Mouse (Mus musculus) splenic B cell, adult 2 months (primary cell): ENCODE measurements around the gene Crebbp.

Experiments used
- DNase-seq: peaks from one replicate; pipeline ENCODE4 v3.0.0-alpha.2; 2011; ENCODE audit warnings: low read depth, low spot score
- H3K27me3 ChIP-seq: 2 replicates; pipeline ENCODE4 v1.6.1; 2012; ENCODE audit warnings: mild to moderate bottlenecking, low read length, moderate library complexity, mixed read lengths; ENCODE audit not compliant: control insufficient read depth, poor library complexity, insufficient read depth, severe bottlenecking
- H3K36me3 ChIP-seq: 2 replicates; pipeline ENCODE4 v1.6.1; 2012; ENCODE audit warnings: mild to moderate bottlenecking, low read length, moderate library complexity, mixed read lengths; ENCODE audit not compliant: control insufficient read depth, poor library complexity, insufficient read depth, severe bottlenecking

The Crebbp gene

GRCm38 (mm10) chr16:4044093-4044492 is 169.7 kb downstream of the Crebbp start:
- DNase-seq = no peak
- H3K36me3 ChIP-seq = peaks cover 19% of the 10 kb centered on the region
- H3K27me3 ChIP-seq = no peaks in the 10 kb centered on the region

- no peak for DNase-seq
- no peaks in the 10 kb centered on the region for H3K27me3 ChIP-seq
- H3K36me3 ChIP-seq = peaks cover 10% of the 10 kb centered on the region
Measured at GRCm38 (mm10) chr16:4041646-4042045, 172.2 kb downstream of the Crebbp start.

GRCm38 (mm10) chr16:4040206-4040605 is 173.6 kb downstream of the Crebbp start:
- DNase-seq = no peak
- H3K36me3 ChIP-seq = peaks cover 10% of the 10 kb centered on the region; the same call in 1 of the 2 replicates
- H3K27me3 ChIP-seq = no peaks in the 10 kb centered on the region

GRCm38 (mm10) chr16:4037690-4038089 is 176.1 kb downstream of the Crebbp start:
- no peak for DNase-seq
- Histone ChIP-seq H3K27me3 (no peaks in the 10 kb centered on the region), H3K36me3 (peaks cover 2% of the 10 kb centered on the region; the same call in 1 of the 2 replicates)

- H3K36me3 ChIP-seq = peaks cover 2% of the 10 kb centered on the region; the same call in 1 of the 2 replicates
- no peak for DNase-seq
- H3K27me3 ChIP-seq = no peaks in the 10 kb centered on the region
Measured at GRCm38 (mm10) chr16:4036807-4037206, 177.0 kb downstream of the Crebbp start, which contains the start of gene Dnase1. Gene Dnase1 (plus strand): TSS chr16:4036942.

- DNase-seq = peak; percentile 43
Measured at GRCm38 (mm10) chr16:4035575-4035974, 178.2 kb downstream of the Crebbp start.

GRCm38 (mm10) chr16:4034476-4034875 is 179.3 kb downstream of the Crebbp start:
- Histone ChIP-seq H3K36me3 (peaks cover 2% of the 10 kb centered on the region; the same call in 1 of the 2 replicates), H3K27me3 (no peaks in the 10 kb centered on the region)
- DNase-seq = no peak

More at GRCm38 (mm10) chr16:4035575-4035974, 178.2 kb downstream of the Crebbp start:
- H3K36me3 ChIP-seq = peaks cover 2% of the 10 kb centered on the region; the same call in 1 of the 2 replicates
- no peaks in the 10 kb centered on the region for H3K27me3 ChIP-seq

- H3K27me3 ChIP-seq = no peaks in the 10 kb centered on the region
- no peaks in the 10 kb centered on the region for H3K36me3 ChIP-seq
- DNase-seq = no peak
Measured at GRCm38 (mm10) chr16:4033971-4034370, 179.8 kb downstream of the Crebbp start.

GRCm38 (mm10) chr16:4032341-4032748 is 181.5 kb downstream of the Crebbp start:
- Histone ChIP-seq H3K27me3 (no peaks in the 10 kb centered on the region), H3K36me3 (no peaks in the 10 kb centered on the region)
- DNase-seq = no peak

GRCm38 (mm10) chr16:4031441-4032274 is 182.1 kb downstream of the Crebbp start:
- H3K27me3 ChIP-seq = no peaks in the 10 kb centered on the region
- H3K36me3 ChIP-seq = no peaks in the 10 kb centered on the region
- DNase-seq = no peak
